ENCODE assay signal across 12 mouse cellular contexts in genomic region chr1:52719096-52719495, GRCm38 (mm10). TPM values are rescaled to one million over a fixed set of nuclear protein-coding genes. Genes with fewer than 3 reads are reported as not detected.
A peak's percentile ranks its signal among the peaks of the same experiment; 100 is the strongest.
DNase-seq lines count a peak whose midpoint lies in the region; ATAC-seq and TF ChIP-seq lines count a peak whose summit lies in the region.
"Had no signal": no experiment of that assay in that cellular context is flagged by ENCODE, and none has a peak within 500 bp of the region (broad histone marks: within the 10 kb centered on the region; RNA-seq: fewer than 3 reads in every experiment).

No protein-coding gene starts in this region.

- no peaks in the 10 kb centered on the region for H3K36me3 ChIP-seq in hindbrain, postnatal 0 days (ENCODE audit: insufficient read depth, low read length)
- no peaks in the 10 kb centered on the region for H3K36me3 ChIP-seq in hindbrain, embryonic 12.5 days
- H3K36me3 ChIP-seq: embryonic facial prominence, embryonic 15.5 days; heart, embryonic 12.5 days; kidney, embryonic 15.5 days; neural tube, embryonic 13.5 days had no signal

- no peak for DNase-seq in hindbrain, postnatal 0 days (ENCODE audit: low spot score)
- peak; percentile 70 for DNase-seq in right cerebral cortex, postnatal 14 days
- DNase-seq in right cerebral cortex, postnatal 25 days = no peak
- DNase-seq in ZHBTc4 (ENCODE audit: low read depth, low spot score) = peak; percentile 22
- DNase-seq in naive thymus-derived CD4-positive, alpha-beta T cell, adult 2 months (ENCODE audit: low read depth) = peak; percentile 52
- no peak for DNase-seq in cerebellum, adult 9-11 months
- no peak for DNase-seq in right cerebral cortex, adult 2 months (ENCODE audit: low spot score in 2 of 2)

- H3K27me3 ChIP-seq in hindbrain, postnatal 0 days (ENCODE audit: insufficient read depth, low read length) = no peaks in the 10 kb centered on the region
- no peaks in the 10 kb centered on the region for H3K27me3 ChIP-seq in hindbrain, embryonic 12.5 days
- H3K27me3 ChIP-seq: embryonic facial prominence, embryonic 15.5 days; heart, embryonic 12.5 days; kidney, embryonic 15.5 days; neural tube, embryonic 13.5 days had no signal

- no peak overlapping the region for H3K4me2 ChIP-seq in hindbrain, postnatal 0 days (ENCODE audit: low read depth, low read length)
- no peak overlapping the region for H3K4me2 ChIP-seq in hindbrain, embryonic 12.5 days (replicated peaks)
- H3K4me2 ChIP-seq: embryonic facial prominence, embryonic 15.5 days; heart, embryonic 12.5 days; kidney, embryonic 15.5 days; neural tube, embryonic 13.5 days had no signal

- H3K4me1 ChIP-seq in hindbrain, postnatal 0 days (ENCODE audit: insufficient read depth, low read length) = no peaks in the 10 kb centered on the region
- peaks cover 4% of the 10 kb centered on the region for H3K4me1 ChIP-seq in hindbrain, embryonic 12.5 days
- H3K4me1 ChIP-seq: embryonic facial prominence, embryonic 15.5 days; kidney, embryonic 15.5 days had no signal

- WGBS in hindbrain, postnatal 0 days = 61% methylated on average over 5 of the region's 5 CpGs
- WGBS in hindbrain, embryonic 12.5 days = 56% methylated on average over 5 of the region's 5 CpGs

- no peak for ATAC-seq in hindbrain, postnatal 0 days
- ATAC-seq in hindbrain, embryonic 12.5 days (ENCODE audit: low FRiP score) = no peak

- no peak overlapping the region for H3K9ac ChIP-seq in hindbrain, postnatal 0 days (replicated peaks; ENCODE audit: low read length)
- no peak overlapping the region for H3K9ac ChIP-seq in hindbrain, embryonic 12.5 days
- H3K9ac ChIP-seq: embryonic facial prominence, embryonic 15.5 days; heart, embryonic 12.5 days; kidney, embryonic 15.5 days; neural tube, embryonic 13.5 days had no signal

- H3K4me3 ChIP-seq in hindbrain, postnatal 0 days (ENCODE audit: low read length) = no peak overlapping the region
- H3K4me3 ChIP-seq in hindbrain, embryonic 12.5 days = no peak overlapping the region
- H3K4me3 ChIP-seq: embryonic facial prominence, embryonic 15.5 days; heart, embryonic 12.5 days; kidney, embryonic 15.5 days; neural tube, embryonic 13.5 days had no signal

- H3K9me3 ChIP-seq in hindbrain, postnatal 0 days (ENCODE audit: low read length) = no peaks in the 10 kb centered on the region
- no peaks in the 10 kb centered on the region for H3K9me3 ChIP-seq in hindbrain, embryonic 12.5 days (replicated peaks)
- H3K9me3 ChIP-seq: embryonic facial prominence, embryonic 15.5 days; heart, embryonic 12.5 days; kidney, embryonic 15.5 days; neural tube, embryonic 13.5 days had no signal

- 0 out of 2 replicates have a peak, but pooled peaks have one; percentile 14 for TF ChIP-seq CTCF in hindbrain, postnatal 0 days (IDR thresholded peaks at IDR 0.05; ENCODE audit: low read depth)

- H3K27ac ChIP-seq in hindbrain, postnatal 0 days = no peak overlapping the region
- H3K27ac ChIP-seq in hindbrain, embryonic 12.5 days = no peak overlapping the region
- H3K27ac ChIP-seq: embryonic facial prominence, embryonic 15.5 days; kidney, embryonic 15.5 days had no signal

RNA-seq across cellular contexts. Expression of gene Mfsd6, which starts 8.2 kb away (rescaled TPM):
- total RNA-seq in hindbrain, postnatal 0 days (2014; rRNA removed) = 42.8 and 47.0 TPM in 2 replicates
- polyA plus RNA-seq in hindbrain, postnatal 0 days (2015; fragmentation: Nextera tagmentation; extraction: Ambion mirVana) = 9.1 and 10.6 TPM in 2 replicates
- 6.8 and 7.8 TPM in 2 replicates for polyA plus RNA-seq in hindbrain, embryonic 12.5 days (2016; fragmentation: Nextera tagmentation; extraction: Ambion mirVana)

Comparison
In these comparisons a context has a peak if more than half of its experiments do, and no peak if none do; other contexts are left out.
1. DNase-seq: peak in right cerebral cortex, postnatal 14 days (single experiment), ZHBTc4 (single experiment) and naive thymus-derived CD4-positive, alpha-beta T cell, adult 2 months (single experiment); none in hindbrain, postnatal 0 days (single experiment), right cerebral cortex, postnatal 25 days (single experiment), cerebellum, adult 9-11 months (single experiment) and right cerebral cortex, adult 2 months (0 of 2).